Mouse (Mus musculus): ENCODE data around the gene Prdm8.

Gene Prdm8

DNA sequence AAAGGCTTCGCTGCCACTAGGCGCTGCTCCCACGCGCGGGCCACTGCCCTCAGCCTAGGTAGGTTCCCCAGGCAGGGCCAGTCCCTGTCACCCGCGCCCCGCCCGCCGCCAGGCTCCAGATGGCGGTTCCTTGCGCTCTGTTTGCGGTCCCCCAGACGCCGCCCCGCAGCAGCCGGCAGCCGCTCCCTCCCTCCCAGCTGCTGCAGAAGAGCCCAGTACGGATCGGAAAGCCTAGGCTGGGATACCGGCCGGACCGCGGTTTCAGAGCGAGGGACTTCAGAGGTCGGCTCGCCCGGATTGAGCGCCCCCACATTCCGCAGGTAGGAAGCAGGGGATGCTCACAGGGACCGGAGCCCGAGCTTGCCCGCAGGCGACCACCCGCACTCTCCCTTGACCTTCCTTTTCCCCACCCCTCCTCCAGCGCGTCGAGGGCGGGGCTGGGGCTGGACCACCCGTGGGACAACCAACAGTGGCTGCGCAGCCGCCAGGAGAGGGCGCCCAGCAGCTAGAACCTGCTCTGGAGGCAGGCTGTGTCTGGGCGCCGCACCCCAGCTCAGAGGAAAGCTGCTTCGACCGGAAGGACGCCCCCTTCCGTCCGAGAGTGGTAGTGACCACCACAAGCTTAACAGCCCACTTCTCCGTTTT is at the start of gene Prdm8:
Gene Prdm8 (plus strand): TSS at position 19 of the 645 bp plus-strand sequence.
- DNase-seq (ENCODE audit: low read depth): no peak

DNA sequence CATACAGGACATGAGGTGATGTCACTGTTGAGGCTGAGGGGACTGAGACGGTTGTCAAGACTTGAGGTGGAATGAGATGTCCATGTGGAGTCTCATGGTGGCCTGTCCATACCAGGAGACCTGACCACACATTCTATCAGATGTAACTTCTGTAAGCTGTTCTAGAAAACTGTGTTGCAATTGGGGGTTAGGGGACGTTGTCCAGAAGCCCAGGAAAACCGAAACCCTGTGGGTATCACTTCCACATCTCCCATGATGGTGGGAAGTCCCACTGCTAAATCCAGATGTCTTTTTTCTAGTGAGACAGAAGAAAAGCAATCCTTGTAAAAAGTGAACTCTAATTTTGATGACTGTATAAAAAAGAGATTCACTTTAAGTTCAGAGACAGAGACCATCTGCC is 39.9 kb upstream of the Prdm8 start:
- DNase-seq (ENCODE audit: low read depth): no peak

DNA sequence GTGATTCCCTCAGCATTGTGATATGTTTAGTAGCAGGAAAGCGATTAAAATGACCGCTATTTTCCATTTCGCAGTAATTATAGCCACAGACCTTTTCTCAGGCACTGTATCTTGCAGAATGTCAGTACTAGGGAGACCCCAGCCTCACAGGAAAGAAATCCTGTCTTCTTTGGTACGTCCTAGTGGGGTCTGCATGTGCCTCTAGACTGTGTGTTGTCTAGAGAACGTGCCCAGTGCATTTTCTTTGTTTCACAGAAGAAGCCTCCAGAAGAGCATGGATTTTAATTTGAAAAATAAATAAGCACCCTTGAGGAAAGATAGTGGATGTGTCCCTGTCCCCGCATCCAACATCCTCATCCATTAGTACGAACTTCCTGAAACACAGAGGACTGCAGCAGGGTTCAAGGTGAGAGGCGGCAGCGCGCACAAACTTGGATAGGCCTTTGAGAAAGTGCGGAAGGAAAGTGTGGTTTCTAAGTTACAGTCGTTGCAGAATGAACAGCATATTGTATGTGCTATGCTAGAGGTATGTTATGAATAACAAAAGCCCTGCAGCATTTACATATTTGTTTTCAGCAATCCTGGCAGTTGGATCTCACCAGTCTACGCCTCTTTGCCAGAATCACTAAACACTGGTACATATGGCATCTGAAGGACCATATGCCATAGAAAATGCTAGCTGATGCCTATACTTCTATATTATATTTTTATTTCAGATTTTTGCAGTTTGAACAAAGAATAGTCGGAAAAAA is 28.3 kb upstream of the Prdm8 start:
- no peak for DNase-seq (ENCODE audit: low read depth)

GRCm38 (mm10) chr5:98139297-98139660 is 27.7 kb upstream of the Prdm8 start:
- no peak for DNase-seq (ENCODE audit: low read depth)

DNA sequence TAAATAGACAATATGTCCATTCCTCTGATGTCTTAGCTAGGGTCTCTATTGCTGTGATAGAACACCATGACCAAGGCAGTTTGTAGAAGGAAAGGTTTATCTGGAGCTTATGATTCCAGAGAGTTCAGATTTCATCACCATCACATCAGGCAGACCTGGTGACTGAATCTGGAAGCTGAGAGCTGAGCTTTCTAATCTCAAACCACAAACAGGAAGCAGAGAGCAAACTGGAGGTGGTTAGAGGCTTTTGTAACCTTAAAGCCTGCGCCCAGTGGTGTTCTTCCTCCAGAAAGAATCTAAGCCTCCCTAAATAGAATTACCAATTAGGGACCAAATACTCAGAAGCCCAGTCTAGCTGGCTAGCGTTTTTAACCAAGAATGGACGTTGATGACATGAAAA is 20.1 kb upstream of the Prdm8 start:
- no peak for DNase-seq (ENCODE audit: low read depth)

- no peak for DNase-seq (ENCODE audit: low read depth)
Measured at GRCm38 (mm10) chr5:98166116-98166515, 882 bp upstream of the Prdm8 start.

GRCm38 (mm10) chr5:98168356-98169285 is 1.6 kb downstream of the Prdm8 start:
- DNase-seq (ENCODE audit: low read depth): no peak

GRCm38 (mm10) chr5:98169376-98170351 is 2.7 kb downstream of the Prdm8 start:
- no peak for DNase-seq (ENCODE audit: low read depth)

DNA sequence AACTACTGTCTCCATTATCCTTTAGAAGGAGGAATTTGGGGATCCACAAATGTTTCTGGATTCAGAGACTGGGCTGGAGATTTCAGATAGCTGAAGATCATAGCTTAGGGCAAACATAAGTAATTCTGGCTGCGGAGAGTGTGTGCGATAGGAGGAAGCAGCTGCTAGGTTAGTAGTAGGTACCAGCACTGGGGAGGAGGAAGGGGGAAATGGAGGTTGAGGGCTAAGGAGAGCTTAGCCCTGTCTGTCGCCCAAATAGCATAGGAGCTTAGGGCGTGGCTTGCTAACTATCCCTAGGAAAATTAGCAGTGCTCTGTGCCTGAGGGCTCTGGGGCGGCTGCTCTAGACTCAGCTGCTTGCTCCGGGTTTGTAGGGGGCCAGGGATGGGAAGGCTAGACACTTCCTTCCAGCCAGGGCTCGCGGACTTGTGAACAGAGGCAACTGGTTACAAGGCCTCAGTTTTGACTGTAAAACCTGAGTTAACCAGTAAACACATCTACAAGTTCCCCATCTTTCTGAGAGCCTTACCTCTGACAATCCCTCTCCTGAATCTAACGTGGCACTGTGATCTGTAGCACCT is 4.7 kb downstream of the Prdm8 start:
- no peak for DNase-seq (ENCODE audit: low read depth)

DNA sequence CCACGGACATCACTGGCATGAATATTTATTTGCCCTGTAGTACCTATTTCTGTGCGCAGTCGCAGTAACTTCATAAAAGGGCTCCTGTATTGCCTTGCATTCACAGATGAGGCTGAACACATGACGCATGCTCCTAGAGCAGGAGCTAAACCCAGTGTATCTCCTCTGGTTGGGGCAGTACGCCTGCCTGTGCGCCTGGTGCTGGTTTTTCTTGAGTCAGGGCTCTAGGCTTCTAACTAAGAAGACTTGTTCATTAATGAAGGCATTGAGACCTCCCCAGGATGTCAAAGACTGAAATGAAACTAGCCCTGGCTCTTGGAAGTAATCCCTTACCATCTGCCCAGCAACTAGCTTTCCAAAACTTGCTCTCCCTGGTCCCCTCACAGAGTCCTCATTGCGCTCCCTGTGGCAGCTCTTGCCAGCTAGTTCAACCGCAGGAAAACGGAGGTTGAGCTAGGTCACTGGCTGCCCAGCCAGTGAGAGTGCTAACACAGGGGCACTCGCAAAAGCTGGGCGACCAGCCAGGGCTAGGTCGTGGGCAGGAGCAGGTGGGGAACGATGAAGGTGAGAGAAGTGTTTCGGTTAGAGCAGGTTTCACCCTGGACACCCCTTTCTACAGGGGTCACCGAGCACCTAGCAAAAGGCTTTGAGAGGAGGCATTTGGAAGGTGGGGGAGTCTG is 5.6 kb downstream of the Prdm8 start:
- no peak for DNase-seq (ENCODE audit: low read depth)

DNA sequence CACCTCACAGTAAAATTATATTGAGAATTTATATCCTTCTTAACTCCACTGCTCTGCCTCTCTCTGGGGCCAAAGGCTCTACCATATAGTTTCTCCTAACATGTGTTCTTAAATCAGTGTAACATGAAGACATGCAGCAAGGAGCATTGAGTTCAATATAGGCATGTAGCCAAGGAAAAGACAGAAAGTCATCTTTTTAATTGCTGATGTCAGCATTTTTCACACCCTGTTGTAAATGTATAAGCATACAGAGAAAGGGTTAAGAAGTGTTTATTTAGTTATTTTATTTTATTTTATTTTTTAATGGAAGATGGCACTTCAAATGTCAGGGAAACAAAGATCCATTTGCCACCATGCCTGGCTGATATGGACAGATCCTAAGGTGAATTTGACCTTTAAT is 6.7 kb downstream of the Prdm8 start:
- DNase-seq (ENCODE audit: low read depth): no peak

DNA sequence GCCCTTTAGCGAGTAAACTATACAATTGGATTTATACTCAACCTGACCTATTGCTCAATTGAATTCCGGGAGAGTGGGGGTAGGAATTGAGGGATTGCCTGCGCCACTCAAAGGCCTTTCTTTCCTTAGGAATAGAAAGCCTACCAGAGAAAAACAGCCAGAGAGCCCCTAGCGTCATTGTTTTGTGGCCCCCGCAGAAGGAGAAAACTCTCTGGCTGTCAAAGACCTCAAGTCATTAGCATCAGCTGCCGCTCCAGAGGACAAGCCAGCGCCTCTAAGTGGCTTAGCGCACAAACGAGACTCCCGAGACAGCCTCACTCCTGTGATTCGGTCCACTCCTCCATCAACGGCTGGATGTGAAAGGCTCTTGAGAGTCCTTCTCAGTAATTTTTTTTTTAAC is 12.6 kb downstream of the Prdm8 start:
- no peak for DNase-seq (ENCODE audit: low read depth)

GRCm38 (mm10) chr5:98180461-98180887 is 13.5 kb downstream of the Prdm8 start:
- no peak for DNase-seq (ENCODE audit: low read depth)

DNA sequence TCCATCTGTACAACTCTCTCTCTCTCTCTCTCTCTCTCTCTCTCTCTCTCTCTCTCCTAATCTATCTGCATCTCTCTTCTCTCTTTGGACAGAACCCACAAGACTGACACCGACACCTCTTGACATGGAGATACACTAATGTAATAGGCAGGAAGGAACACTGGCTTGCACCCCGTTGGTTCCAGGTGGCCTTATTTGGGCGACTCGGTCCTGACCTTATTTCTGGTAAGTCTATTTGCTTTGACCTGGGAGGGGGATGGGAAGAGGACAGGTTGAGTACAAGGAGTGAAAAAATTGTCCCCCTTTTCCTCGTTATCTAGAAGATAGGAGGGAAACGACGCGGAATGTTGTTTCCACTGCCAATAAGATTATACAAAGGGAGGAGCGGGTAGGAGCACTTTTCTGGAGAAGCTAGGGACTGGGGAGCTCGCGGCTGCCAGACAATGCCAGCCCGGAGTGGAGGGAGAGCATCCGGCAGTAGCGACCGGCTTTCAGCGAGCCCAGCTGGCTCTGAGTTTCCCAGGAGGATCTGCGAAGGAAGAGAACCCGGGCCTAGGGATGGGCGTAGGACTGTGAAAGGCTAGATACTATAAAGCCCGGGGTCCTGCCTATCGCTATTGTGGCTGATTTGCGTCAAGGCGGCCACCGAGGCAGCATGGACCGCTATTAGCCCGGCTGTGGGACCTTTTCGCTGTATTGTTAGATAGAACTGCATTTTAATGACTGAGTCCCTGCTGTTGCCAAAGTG is 14.1 kb downstream of the Prdm8 start:
- no peak for DNase-seq (ENCODE audit: low read depth)

DNA sequence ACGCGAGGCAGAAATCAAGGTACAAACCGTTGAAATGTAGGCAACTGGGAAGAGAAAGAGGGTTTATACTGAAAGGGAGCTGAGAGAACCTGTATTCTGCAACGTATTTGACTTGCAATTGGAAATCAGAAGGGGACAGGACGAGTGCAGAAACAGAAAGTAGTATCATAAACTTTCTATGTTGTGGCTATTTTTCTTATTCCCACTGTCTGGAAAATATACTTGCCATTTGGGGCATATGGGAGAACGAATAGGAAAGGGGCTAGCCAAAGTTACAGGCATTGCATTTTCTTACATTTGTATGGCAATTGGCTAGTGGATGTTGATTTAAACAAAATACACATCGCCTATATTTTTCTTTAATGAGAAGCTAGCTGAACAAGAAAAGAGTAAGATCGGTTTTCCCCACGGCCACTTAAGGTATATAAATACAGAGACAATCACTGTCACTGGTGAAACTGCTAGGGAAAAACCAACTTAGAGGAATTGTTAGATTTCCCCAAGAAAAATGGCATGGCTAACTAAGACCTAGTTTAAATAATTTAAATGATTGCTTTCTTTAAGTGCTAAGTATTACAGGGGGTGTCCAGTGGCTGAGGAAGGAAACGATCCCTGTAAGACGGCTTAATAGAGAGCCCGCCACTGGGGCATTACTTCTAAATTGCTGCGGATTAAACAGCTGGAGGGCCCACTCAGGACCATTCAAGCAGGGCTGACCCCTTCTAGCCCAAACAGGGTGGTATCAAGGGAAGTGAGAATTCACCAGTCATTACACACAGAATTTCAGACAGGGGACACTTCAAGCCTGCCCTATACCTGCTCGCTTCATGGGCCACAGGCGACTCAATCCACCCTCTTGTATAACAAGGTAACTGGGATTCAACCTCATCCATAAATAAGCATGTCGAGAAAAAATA is 14.9 kb downstream of the Prdm8 start:
- no peak for DNase-seq (ENCODE audit: low read depth)

DNA sequence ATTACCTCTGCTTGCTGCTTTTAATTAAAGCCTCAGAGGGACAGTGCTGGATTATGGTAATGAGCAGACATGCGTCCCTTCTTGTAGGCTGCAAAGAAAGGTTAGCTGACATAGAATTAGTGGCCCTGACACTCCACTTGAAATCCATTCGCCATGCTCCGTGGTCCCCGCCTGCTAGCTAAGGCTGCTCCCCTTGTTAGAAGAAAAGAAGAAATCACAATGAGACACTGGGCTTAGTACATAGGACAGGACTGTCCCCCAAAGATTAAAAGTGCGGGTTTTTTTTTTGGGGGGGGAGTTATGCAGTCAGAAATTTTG is 15.6 kb downstream of the Prdm8 start:
- no peak for DNase-seq (ENCODE audit: low read depth)

GRCm38 (mm10) chr5:98183031-98183595 is 16.1 kb downstream of the Prdm8 start:
- DNase-seq (ENCODE audit: low read depth): no peak

- no peak for DNase-seq (ENCODE audit: low read depth)
Measured at GRCm38 (mm10) chr5:98184281-98184910, 17.4 kb downstream of the Prdm8 start.

All from NIH3T3 (cell line).